Mouse (Mus musculus) kidney, adult 8-10 months (tissue): Measurements from ENCODE around the gene Ngp.
A peak's percentile ranks its signal among the peaks of the same experiment; 100 is the strongest.
"Not testable (repeated sequence)": the region's sequence is repeated elsewhere in the genome, so short reads cannot be mapped to it uniquely, and the experiment has no call there.

Experiments
- DNase-seq, 2 experiments: peaks; one replicate each; pipeline ENCODE4 v3.0.0; 2022

Gene Ngp

DNA sequence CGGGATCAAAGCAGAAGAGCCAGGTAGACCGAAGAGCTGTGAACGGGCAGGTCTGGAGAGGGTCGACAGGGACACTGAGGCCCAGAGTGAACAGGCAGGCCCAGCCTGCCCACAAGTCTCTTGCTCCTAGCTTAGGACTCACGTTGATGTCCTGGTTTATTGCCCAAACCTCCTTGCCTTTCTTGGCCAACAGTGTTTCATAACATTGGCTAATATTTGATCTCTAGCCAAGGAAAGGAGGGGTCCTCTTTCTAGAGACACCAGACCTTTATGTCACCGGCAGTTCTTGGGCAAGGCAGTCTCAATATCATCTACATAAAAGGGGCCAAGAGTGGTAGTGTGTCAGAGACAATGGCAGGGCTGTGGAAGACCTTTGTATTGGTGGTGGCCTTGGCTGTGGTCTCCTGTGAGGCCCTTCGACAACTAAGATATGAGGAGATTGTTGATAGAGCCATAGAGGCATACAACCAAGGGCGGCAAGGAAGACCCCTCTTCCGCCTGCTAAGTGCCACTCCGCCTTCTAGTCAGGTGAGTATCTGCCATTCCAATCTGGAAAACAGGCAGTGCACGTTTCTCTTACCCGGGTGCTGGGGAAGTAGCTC, at the start of gene Ngp:
Gene Ngp (plus strand): TSS at position 237 of the 602 bp plus-strand sequence.
- DNase-seq: no peak

DNA sequence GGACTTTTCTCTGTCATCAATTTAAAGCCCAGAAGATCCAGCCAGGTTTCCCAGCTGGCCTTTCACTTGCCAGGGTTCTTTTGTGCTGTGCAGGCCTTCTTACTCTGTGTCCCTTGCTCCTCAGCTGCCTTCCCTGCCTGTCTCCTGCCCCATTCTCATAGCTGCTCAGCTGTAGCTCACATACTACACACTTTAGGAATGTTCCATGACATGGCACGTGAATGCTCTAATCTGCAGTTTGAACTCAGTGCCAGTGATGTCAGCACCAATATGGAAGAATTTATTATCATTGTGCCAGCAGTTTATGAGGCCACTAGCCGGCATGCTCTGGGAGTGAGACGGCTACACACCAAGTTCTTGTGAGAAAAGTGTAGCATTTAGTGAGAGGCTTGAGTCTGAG, 49.7 kb upstream of the Ngp start:
- no peak for DNase-seq

DNA sequence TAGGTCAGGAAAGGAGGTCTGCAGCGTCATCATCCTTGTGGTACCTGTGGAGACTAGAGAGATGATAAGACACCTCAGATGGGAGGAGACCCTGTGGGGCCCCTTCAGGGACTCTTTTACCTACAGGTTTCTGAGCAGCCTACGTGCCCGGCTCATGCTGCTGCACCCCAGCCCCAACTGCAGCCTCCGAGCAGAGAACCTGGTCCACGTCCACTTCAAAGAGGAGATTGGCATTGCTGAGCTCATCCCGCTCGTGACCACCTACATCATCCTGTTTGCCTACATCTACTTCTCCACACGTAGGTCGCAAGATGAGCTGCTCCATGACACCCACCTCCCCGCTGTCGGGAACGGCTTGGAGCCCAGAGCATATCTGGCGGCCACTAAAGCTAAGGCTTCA, 45.7 kb upstream of the Ngp start:
- DNase-seq: no peak

DNA sequence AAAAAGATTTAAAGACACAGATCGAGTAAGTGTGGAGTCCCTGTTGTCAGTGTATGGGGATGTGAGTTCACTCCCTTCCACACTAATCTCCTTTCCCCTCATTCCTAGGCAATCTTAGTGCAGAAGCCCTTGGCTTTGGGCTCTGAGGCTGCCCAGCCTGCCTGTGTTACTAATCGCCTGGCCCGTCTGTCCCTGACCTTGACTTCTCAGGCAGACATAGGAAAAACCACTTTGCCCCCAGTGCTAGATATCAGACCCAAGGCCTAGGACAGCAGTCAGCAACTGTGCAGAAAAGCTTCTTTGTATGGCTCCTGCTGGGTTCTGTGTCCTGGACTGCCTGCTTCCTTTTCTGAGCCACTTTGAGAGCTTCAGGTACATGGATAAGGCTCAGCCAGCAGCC, 43.9 kb upstream of the Ngp start:
- DNase-seq: no peak

DNA sequence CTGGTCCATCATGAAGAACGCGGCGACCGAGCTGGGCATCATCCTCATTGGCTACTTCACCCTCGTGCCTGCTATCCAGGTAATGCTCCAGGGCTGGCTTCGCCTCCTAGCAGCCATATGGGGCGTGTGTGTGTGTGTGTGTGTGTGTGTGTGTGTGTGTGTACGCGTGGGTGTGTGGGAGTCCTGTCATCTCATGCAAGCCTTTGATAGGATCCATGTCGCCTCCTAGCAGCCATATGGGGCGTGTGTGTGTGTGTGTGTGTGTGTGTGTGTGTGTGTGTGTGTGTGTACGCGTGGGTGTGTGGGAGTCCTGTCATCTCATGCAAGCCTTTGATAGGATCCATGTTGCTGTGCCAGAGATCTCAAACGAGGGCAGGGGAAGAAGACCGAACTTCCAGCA, 41.9 kb upstream of the Ngp start:
- DNase-seq: not testable (repeated sequence)

DNA sequence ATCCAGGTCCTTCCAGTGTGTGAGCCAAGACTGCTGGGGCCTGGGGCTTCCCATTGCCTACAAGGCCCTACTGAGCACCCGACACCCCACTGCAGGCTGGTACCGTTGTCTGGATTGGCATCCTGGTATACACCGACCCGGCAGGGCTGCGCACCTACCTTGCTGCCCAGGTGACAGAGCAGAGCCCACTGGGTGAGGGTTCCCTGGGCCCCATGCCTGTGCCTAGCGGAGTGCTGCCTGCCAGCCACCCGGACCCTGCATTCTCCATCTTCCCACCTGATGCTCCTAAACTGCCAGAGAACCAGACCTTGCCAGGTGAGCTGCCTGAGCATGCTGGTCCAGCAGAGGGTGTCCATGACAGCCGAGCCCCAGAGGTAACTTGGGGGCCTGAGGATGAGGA, 40.2 kb upstream of the Ngp start:
- DNase-seq: no peak

DNA sequence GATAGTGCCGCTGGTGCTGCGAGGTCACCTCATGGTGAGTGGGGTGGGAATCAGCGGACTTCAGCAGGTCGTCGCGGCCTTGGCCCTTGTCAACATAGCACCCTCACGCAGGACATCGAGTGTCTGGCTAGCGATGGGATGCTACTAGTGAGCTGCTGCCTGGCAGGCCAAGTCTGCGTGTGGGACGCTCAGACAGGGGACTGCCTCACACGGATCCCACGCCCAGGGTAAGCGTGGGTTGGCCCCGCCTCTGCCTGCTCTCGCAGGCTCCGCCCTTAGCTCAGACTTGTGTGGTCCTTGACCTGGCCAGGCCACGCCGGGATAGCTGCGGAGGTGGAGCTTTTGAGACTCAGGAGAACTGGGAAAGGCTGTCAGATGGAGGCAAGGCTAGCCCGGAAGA, 38.9 kb upstream of the Ngp start:
- no peak for DNase-seq

DNA sequence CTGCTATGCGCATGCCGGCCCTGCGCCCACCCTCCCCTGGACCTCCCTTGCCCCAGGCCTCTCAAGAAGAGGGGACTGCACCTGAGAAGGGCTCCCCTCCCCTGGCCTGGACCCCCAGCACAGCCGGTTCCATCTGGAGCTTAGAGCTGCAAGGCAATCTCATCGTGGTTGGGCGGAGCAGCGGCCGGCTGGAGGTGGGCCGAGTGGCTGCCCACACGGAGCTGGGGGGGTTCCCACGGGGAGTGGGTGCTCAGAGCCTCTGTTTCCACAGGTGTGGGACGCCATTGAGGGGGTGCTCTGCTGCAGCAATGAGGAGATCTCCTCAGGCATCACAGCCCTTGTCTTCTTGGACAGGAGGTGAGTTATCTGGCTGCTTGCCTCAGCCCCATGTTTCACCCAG, 38.3 kb upstream of the Ngp start:
- no peak for DNase-seq

DNA sequence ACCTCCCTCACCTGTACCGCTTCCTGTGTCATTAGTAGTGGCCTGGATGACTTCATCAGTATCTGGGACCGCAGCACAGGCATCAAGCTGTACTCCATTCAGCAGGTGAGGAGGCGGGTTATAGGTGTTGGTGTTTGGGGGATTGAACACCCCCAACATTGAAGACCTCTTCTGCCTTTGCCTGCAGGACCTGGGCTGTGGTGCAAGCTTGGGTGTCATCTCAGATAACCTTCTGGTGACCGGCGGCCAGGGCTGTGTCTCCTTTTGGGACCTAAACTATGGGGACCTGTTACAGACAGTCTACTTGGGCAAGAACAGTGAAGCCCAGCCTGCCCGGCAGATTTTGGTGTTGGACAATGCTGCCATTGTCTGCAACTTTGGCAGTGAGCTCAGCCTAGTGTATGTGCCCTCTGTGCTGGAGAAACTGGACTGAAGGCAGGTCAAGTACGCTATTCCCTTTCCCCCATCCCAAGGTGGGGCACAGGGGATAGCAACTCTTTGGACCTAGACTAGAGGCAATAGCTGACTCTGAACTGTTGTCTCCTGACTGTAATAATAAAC, 35.1 kb upstream of the Ngp start:
- DNase-seq: no peak

DNA sequence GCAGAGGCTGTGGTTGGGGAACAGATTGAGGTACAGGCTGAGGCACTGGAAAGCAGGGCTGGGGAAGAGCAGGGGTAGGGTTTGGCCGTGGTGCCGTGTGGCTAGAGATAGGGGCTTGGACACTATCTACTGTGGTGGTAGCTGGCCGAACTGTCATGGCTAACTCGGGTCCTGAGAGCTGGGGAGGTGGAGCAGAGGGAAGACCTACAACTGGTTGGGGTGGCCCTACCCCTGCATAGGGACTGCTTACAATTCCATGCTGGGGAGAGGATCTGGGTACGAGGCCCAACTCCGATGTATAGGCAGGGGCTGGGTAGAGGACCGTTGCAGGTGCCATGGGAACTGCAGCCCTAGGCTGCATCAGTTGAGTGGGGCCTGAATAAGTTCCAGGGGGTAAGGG, 31.5 kb upstream of the Ngp start:
- no peak for DNase-seq

DNA sequence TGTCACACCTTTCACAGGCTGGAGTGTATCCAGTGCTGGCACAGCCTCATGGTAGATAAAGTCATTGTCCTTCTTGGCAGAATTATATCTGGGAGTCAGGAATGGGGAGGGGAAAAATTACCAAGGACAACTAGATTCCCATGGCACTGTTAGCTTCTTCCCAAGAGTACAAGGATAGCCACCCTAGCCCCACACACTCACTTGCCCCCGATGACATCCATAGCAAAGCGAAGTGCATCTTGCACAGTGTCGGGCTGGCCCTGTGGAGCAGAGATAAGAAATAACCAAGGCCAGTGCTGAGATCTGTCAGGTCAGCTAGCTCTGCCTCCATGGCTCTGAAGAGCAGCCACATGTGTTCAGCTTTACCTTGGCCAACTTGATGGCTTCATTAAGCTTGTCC, 28.7 kb upstream of the Ngp start:
- no peak for DNase-seq

DNA sequence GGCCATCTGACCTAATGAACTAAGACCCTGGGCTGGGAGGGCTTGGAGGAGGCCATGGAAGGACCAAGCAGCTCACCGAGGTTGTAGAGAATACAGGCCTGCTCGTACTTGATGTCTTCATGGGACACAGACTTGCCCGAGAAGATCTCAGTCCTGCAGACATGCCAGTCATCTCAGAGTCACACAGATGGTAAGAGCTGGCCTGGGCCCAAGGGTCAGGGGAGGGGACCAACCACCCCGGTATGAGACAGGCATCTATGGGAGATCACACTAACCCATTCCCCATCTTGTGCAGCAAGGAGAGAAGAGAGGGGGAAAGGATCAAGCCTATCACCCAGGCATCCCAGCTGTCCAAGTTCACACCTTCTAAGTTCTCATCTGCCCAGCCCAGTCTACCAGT, 26.3 kb upstream of the Ngp start:
- DNase-seq: no peak

DNA sequence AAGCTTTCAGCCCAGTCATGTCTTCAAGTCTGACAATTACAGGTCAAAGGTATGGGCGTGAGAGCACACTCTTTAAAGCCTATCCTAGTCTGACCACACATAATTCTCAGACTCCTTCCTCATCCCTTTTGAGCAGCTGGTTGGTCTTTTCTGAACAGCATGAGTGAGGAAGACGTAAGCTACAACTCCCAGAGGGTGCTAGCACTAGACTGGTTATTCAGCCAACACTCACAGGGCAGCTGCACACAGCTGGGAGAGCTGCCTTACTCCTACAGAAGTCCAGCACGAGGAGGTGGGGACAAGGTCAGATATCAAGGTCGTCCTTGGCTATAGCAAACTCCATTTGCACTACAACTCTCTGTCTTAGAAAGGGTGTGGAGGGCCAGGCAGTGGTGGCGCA, 18.9 kb upstream of the Ngp start:
- DNase-seq: no peak

DNA sequence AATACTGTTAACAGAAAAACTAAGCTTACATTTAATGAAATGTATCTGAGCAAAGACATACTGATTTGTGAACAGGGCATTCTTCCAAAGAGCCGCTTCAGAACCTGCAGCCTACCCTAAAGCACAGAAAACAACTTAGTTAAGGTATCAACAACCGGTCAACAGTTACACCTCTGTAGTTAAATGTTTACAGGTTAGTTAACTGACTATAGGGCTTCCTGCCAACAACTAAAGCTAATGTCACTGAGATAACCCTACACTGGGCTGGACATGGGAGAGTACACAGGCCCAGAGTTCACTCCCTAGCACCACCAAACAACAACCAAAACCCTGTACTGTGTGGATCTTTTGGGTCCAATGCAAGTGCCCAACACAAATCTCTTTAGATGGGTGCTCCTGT, 16.8 kb upstream of the Ngp start:
- peak in 1 of 2 experiments; percentile 40 for DNase-seq

DNA sequence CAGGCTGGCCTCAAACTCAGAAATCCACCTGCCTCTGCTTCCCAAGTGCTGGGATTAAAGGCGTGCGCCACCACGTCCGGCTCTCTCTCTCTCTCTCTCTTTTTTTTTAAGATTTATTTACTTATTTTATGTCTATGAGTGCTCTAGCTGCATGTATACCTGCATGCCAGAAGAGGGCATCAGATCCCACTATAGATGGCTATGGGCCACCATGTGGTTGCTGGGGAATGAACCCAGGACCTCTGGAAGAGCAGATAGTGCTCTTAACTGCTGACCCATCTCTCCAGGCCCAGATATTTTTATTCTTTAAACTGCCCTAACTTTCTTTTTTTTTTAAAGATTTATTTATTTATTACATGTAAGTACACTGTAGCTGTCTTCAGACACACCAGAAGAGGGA, 16.3 kb upstream of the Ngp start:
- not testable (repeated sequence) for DNase-seq

DNA sequence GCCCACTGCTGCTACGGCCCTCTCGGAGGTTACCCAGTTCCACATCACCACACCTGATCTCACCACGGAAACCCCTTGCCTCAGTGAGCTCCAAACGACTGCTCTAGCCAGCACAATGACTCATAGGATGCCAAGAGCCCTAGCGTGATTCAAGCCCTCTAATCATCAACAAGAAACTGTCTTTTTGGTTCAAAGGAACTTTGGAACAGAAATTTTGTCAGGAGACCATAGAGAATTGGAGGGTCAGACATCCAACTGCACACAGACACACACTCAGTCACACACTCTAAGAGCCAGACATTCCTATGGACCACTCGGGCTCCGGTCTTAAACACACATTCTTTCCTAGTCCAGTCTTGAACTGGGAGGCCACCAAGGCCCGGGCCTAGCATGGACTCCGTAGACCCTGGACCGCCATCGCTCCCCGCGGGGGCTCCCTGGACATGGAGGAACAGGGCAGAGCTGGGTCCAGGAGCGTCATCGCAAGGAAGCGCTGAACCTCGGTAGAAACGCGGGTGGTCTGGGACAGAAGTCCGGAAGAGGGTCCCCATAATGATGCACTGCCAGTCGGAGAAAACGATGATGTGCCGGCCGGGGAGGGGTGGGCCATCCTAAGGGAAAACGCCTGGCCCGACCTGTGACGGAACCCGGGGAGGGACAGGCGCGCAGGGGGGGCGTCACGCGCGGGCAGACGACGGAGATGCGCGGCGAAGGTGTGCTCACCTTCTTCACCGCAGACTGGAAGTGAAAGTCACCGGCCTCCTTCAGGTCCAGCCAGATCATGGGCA, 12.0 kb upstream of the Ngp start:
- DNase-seq: no peak

DNA sequence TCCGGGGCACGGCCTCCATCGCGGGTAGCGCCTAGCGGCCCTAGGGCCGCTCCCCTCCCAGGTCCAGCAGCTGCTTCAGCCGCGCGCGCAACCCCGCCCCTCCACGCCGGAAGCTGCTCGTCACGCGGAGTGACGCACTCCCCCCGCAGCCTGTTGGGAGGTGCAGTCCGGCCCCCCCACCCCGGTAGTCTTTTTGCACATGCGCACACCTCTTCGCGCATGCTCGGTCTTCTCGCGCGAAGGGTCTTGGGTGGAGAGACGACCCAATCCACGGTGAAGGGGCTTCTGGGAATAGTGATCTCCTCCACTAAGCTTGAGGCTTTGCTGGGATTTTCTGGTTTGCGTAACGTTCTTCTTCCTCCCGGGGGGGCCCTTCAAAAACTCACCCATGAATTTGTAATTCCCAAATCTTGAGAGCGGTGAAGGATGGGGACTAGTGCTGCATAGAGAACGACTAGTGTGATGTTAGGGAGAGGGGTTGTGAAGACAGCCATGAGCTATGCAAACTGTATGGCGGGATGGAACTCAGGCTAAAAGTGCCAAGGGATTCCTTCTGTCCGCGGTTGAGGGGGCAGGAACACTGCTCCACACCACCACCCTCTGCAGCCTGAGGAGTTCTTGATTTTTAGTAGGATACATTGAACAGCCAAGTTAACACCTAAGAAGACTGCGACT, 11.3 kb upstream of the Ngp start, which contains the start of gene Ptpn23:
Gene Ptpn23 (minus strand): TSS at position 115 of the 675 bp plus-strand sequence.
- DNase-seq: peak; percentile 93 to 94

DNA sequence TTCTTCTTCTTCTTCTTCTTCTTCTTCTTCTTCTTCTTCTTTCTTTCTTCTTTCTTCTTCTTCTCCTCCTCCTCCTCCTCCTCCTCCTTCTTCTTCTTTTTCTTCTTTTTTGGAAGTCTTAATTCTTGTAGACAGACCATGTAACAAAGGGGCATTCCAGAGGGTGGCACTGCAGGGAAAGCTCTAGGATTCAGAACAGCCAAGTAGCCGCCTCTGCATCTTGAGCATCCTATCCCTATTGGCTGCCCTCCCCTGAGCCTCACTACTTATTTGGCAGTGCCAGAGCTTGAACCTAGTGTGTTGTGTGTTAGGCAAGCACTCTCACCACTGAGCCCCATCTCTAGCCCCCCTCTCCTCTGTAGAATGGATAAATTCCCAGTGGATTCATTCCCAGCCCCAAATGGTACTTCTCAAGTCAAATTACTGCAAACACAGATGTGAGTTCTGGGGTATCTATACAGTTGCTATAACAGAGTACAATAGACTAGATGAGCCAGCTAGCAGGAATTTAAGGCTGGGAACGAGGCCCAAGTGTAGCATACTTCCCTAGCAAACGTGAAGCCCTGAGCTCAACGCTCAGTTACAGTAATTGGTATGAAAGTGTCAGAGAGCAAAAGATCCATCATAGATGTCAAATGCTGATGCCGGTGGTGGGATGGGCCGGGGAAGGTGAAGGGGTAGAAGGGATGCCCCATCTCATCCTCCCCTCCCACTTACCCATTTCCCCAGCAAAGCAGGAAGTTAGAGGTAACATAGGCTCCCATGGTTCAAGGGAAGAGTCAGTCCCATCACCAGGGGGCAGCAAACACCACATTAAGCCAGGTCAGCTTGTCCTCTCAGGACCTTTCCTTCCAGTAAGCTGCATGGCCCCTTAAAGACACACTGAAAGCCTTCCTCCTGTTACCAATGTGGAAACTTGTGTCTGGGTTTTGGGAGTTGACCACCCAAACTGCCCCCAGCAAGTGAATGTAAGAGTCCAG, 8.3 kb upstream of the Ngp start:
- DNase-seq: peak; percentile 78 to 89

DNA sequence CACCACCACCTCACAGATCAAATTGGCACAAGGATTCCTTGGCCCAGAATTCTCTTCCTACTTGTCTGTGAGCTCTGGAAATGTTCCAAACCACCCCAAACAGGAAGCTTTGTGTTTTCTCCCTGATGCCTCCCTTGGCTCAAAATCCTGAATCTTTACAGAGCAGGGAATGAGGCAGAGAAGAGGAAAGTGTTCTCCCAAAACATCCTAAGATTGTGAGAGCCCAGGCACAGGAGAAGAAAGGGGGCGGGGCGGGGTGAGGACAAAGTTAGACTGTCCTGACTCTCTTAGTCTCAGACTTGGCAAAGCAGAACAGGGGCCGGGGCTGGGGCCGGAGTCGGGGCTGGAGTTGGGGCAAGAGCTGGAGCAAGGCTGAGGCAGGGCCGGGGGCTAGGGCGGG, 6.6 kb upstream of the Ngp start:
- DNase-seq: no peak

DNA sequence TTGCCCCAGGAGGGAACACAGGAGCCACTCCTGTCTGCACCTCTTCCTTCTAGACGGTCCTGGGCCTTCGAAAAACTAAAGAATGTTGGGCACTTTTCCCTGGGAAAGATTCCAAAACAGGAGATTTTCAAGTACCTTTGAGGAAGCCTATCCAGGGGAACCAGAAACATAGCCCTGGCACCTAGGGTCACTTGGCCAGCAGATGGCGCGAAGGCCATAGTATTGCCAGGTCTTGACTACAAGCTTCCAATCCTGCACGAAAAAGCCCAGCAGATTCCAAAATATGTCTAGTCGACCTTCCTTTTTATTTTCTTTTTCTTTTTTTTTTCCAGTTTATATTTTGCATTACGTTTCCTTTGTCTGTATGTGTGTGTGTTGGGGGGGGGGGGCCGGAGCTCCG, 5.8 kb upstream of the Ngp start:
- peak; percentile 51 to 63 for DNase-seq

DNA sequence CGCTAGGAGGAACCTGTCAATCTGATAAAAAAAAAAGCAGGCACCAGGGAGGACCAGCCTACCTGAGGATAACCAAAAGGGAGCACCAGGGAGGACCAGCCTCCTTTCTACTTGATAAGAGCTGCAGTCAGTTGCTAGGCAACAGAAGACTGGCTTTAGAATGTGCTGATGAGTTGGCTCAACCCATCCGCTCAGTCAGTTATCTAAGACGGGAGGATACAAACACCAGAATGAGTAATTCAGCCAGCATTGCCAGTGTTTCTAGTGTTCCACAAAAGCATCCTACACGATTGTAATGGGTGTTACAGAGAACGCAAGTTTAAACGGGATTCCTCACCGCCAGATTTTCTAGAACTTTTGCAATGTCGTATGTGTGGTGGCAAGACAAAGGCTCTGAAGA, 11.7 kb downstream of the Ngp start:
- no peak for DNase-seq

DNA sequence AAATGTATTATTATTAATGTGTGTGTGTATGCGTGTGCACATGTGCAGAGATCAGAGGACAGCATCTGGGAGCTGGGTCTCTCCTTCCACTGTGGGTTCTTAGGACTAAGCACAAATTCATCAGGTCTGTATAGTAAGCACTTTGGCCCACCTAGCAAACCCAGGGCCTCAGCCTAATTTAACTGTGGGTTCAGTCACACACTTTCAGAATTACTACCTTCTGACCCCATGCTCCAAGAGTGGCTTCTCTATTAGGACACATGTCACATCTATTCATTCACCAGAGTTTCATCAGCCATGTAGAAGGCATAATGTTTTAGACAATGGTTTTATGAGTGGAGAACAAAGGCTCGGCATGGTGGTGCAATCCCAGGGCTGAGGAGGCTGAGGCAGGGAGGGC, 13.5 kb downstream of the Ngp start:
- no peak for DNase-seq

DNA sequence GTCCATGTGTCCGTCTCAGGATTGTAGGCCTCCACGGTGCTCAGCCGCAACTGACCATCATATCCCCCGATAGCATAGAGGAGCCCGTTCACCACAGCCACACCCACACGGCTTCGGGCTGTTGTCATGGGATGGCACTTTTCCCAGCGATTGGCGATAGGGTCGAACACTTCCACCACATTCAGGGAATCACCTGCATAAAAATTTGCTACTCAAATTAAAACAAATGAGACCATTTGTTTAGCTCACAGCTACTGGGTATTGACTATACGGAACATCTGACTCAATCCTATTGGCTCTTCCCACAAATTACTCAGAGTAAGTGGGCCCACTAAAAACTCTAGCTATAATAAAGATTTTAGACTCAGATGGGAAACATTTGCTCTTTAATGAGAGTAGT, 16.5 kb downstream of the Ngp start:
- DNase-seq: no peak
